Mouse (Mus musculus) MEL (cell line): ENCODE results near the gene Olfr955.

Experiments
- TCF12 ChIP-seq: IDR thresholded peaks from 2 replicates; pipeline ENCODE4 v1.6.1; 2014; ENCODE audit warnings: low read depth, mild to moderate bottlenecking, inconsistent platforms, low read length, improper control_type of control experiment, moderate library complexity
- ZNF384 ChIP-seq: IDR thresholded peaks from 2 replicates; pipeline ENCODE4 v1.6.1; 2012; ENCODE audit warnings: low read depth, mild to moderate bottlenecking, inconsistent platforms, low read length, improper control_type of control experiment

DNA sequence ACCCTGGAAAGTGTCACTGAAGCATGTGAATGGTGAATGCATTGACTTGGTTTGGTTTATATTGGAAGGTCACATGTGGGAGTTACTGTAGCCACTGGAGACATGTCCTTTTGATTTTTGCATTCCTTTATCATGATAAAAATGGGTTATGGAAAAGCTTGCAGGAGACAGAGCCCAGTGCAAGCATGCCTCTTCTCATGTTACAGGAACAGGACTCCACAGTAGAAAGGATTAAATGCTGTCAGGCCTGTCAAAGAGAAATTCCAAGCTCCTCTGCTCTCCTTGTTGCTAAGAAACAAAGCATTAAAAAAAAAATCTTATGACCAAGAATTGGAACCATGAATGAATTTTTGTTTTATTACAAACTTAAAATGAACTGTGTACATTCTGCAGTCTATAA is 46.9 kb upstream of the Olfr955 start:
- TF ChIP-seq ZNF384 (no peak), TCF12 (no peak)
